Mouse (Mus musculus) embryonic fibroblast, embryonic 13.5 days (primary cell): ENCODE data around the gene Zfp286.

ENCODE experiments used
- CTCF ChIP-seq: IDR thresholded peaks from 2 replicates; pipeline ENCODE4 v1.5.1; 2011; ENCODE audit warnings: mild to moderate bottlenecking, control low read depth, low read length, moderate library complexity, borderline replicate concordance; ENCODE audit not compliant: insufficient read depth
- POLR2A ChIP-seq: IDR thresholded peaks from 2 replicates; pipeline ENCODE4 v1.6.1; 2011; ENCODE audit warnings: low read depth, mild to moderate bottlenecking, control low read depth, low read length, moderate library complexity

DNA sequence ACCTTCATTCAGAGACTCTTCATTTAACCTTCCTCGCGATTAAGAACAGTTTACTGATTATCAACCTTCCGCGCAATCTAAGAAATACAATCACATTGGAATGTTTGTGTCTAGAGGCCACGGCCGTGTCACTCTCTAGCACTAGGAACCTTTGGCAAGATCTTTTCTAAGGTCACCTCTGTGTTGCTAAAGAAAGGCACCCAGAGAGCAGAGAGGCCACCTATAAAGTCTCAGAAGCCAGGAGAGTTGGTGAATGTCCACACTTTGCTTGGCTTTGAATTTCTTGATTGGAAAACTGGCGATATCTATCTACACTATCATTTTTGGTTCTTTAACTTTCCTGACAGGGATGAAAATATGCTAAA lies 32.1 kb downstream of the Zfp286 start:
- no peak for TF ChIP-seq POLR2A
- no peak for TF ChIP-seq CTCF
